Comparison of ENCODE assay signal across 21 mouse cellular contexts in the genomic region with DNA sequence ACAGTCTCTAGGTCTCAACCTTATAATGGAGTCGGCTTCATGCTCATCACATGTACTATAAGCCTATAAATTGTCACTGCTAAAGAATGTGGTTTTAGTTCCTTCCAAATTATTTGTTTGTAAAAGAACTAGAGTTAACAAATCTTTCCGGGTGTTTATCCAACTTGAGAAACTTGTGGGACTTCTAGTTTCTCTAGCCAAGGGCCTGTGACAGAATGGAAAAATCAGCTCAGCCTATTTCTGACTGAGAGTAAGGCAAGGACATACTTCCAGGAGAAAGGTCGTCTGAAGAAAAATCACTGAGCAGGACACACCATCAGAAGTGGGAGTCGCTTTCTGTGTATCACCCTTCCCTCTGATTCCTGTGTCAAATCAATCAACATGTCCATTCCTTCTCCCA.
DNase-seq lines count a peak whose midpoint lies in the region; ATAC-seq and TF ChIP-seq lines count a peak whose summit lies in the region.
"Had no signal": no experiment of that assay in that cellular context is flagged by ENCODE, and none has a peak within 500 bp of the region (broad histone marks: within the 10 kb centered on the region; RNA-seq: fewer than 3 reads in every experiment).

No protein-coding gene starts in this region.

- H3K9me3 ChIP-seq in lung, embryonic 14.5 days (ENCODE audit: low read depth, low read length) = no peaks in the 10 kb centered on the region
- H3K9me3 ChIP-seq: embryonic facial prominence, embryonic 15.5 days; forebrain, embryonic 10.5 days; heart, embryonic 13.5 days; hindbrain, embryonic 13.5 days had no signal

- peaks cover 1% of the 10 kb centered on the region; the same call in 1 of the 2 replicates for H3K4me1 ChIP-seq in heart, adult 2 months (ENCODE audit: control insufficient read depth, insufficient read depth, low read length)
- H3K4me1 ChIP-seq in lung, embryonic 14.5 days (ENCODE audit: insufficient read depth) = no peaks in the 10 kb centered on the region
- H3K4me1 ChIP-seq in brown adipose tissue, adult 24 weeks (ENCODE audit: control insufficient read depth, insufficient read depth, insufficient read length, low read length) = peaks cover 12% of the 10 kb centered on the region; the same call in 1 of the 2 replicates
- H3K4me1 ChIP-seq in small intestine, adult 2 months (ENCODE audit: control insufficient read depth, insufficient read depth, insufficient read length, low read length) = peaks cover 23% of the 10 kb centered on the region
- H3K4me1 ChIP-seq: embryonic facial prominence, embryonic 15.5 days; heart, embryonic 13.5 days had no signal

- intact Hi-C loops in heart, adult 2 months (cut with DNase I) = no loop called here

- no peaks in the 10 kb centered on the region for H3K27me3 ChIP-seq in heart, adult 2 months (ENCODE audit: control insufficient read depth, insufficient read depth, low read length)
- no peaks in the 10 kb centered on the region for H3K27me3 ChIP-seq in lung, embryonic 14.5 days (ENCODE audit: insufficient read depth, low read length)
- H3K27me3 ChIP-seq in small intestine, adult 2 months (ENCODE audit: control insufficient read depth, insufficient read depth, low read length) = no peaks in the 10 kb centered on the region
- H3K27me3 ChIP-seq: embryonic facial prominence, embryonic 15.5 days; heart, embryonic 13.5 days; hindbrain, embryonic 13.5 days; Patski had no signal

- no peak for TF ChIP-seq POLR2A in heart, adult 2 months (IDR thresholded peaks at IDR 0.05; ENCODE audit: insufficient read depth, low read depth, low read length)
- no peak for TF ChIP-seq POLR2A in small intestine, adult 2 months (IDR thresholded peaks at IDR 0.05; ENCODE audit: low read depth, low read length)

- peak; percentile 21 to 25 for DNase-seq in heart, adult 18-20 months
- no peak for DNase-seq in heart, adult 2 months
- DNase-seq in lung, embryonic 14.5 days = peak; percentile 38
- no peak for DNase-seq in lung, postnatal 4 days
- DNase-seq: adrenal gland, postnatal 25 days; cerebellum, adult 11 months; cerebellum, adult 8-10 months; cerebellum, postnatal 14 days; embryo, embryonic 11 days; gastrocnemius, postnatal 36 days had no signal

- no peak overlapping the region for H3K9ac ChIP-seq in heart, adult 2 months (ENCODE audit: low read depth, low read length)
- no peak overlapping the region for H3K9ac ChIP-seq in lung, embryonic 14.5 days
- H3K9ac ChIP-seq: embryonic facial prominence, embryonic 15.5 days; heart, embryonic 13.5 days; hindbrain, embryonic 13.5 days had no signal

- TF ChIP-seq CTCF in heart, adult 2 months (IDR thresholded peaks at IDR 0.05) = no peak
- no peak for TF ChIP-seq CTCF in lung, embryonic 14.5 days (IDR thresholded peaks at IDR 0.05; ENCODE audit: low read depth)
- no peak for TF ChIP-seq CTCF in small intestine, adult 2 months (IDR thresholded peaks at IDR 0.05; ENCODE audit: extremely low read depth, insufficient read length, insufficient replicate concordance, low read depth, low read length)

- no peak overlapping the region for H3K4me3 ChIP-seq in heart, adult 2 months
- no peak overlapping the region for H3K4me3 ChIP-seq in lung, embryonic 14.5 days (ENCODE audit: low read depth, low read length)
- no peak overlapping the region for H3K4me3 ChIP-seq in brown adipose tissue, adult 24 weeks (ENCODE audit: insufficient read depth, low read depth, low read length)
- no peak overlapping the region for H3K4me3 ChIP-seq in small intestine, adult 2 months (ENCODE audit: low read depth, low read length)
- H3K4me3 ChIP-seq: embryonic facial prominence, embryonic 15.5 days; erythroblast, embryonic 14.5 days; forebrain, embryonic 10.5 days; heart, embryonic 13.5 days; hindbrain, embryonic 13.5 days had no signal

- no peak overlapping the region for H3K4me2 ChIP-seq in lung, embryonic 14.5 days
- H3K4me2 ChIP-seq: embryonic facial prominence, embryonic 15.5 days; heart, embryonic 13.5 days; hindbrain, embryonic 13.5 days had no signal

- no peaks in the 10 kb centered on the region; the same call in 1 of the 2 replicates for H3K36me3 ChIP-seq in heart, adult 2 months (ENCODE audit: control insufficient read depth, insufficient read depth, low read length)
- no peaks in the 10 kb centered on the region for H3K36me3 ChIP-seq in lung, embryonic 14.5 days (ENCODE audit: insufficient read depth)
- no peaks in the 10 kb centered on the region for H3K36me3 ChIP-seq in small intestine, adult 2 months (ENCODE audit: control insufficient read depth, insufficient read depth, low read length)
- H3K36me3 ChIP-seq: embryonic facial prominence, embryonic 15.5 days; forebrain, embryonic 10.5 days; heart, embryonic 13.5 days; hindbrain, embryonic 13.5 days had no signal

- no peaks in the 10 kb centered on the region for H3K79me2 ChIP-seq in heart, adult 2 months (replicated peaks; ENCODE audit: control insufficient read depth, insufficient read depth, low read length)

- ATAC-seq in lung, embryonic 14.5 days (ENCODE audit: insufficient read depth) = no peak
- ATAC-seq: activated CD4-positive, CD25-positive, alpha-beta regulatory T cell, adult 4 months; forebrain, embryonic 14.5 days; hindbrain, postnatal 0 days; Patski had no signal

- H3K27ac ChIP-seq in heart, adult 2 months = no peak overlapping the region; the same call in 1 of the 2 replicates
- H3K27ac ChIP-seq in lung, embryonic 14.5 days (ENCODE audit: low read depth) = no peak overlapping the region
- H3K27ac ChIP-seq in brown adipose tissue, adult 24 weeks (replicated peaks; ENCODE audit: low read depth, low read length) = peak overlapping the region; percentile 100
- peak overlapping the region; percentile 42 for H3K27ac ChIP-seq in small intestine, adult 2 months (ENCODE audit: insufficient read depth, low read depth, low read length)
- H3K27ac ChIP-seq: embryonic facial prominence, embryonic 15.5 days; forebrain, embryonic 10.5 days; heart, embryonic 13.5 days; hindbrain, embryonic 13.5 days; hindbrain, postnatal 0 days had no signal

- no peak for TF ChIP-seq EP300 in heart, adult 2 months (IDR thresholded peaks at IDR 0.05; ENCODE audit: insufficient read depth, low read depth, low read length)

- 46% methylated on average over 4 of the region's 4 CpGs for WGBS in heart, adult 2 months
- 53% methylated on average over 4 of the region's 4 CpGs for WGBS in lung, embryonic 14.5 days
- 76% methylated on average over 4 of the region's 4 CpGs for WGBS in small intestine, adult 2 months

Comparison
In these comparisons a context has a peak if more than half of its experiments do, and no peak if none do; other contexts are left out.
1. DNase-seq: peak in heart, adult 18-20 months (2 of 2) and lung, embryonic 14.5 days (single experiment); none in heart, adult 2 months (0 of 2) and lung, postnatal 4 days (0 of 2).
2. H3K27ac ChIP-seq: peak in brown adipose tissue, adult 24 weeks (single experiment) and small intestine, adult 2 months (single experiment); none in heart, adult 2 months (single experiment) and lung, embryonic 14.5 days (single experiment).